Mouse (Mus musculus) hindbrain, embryonic 14.5 days (tissue): ENCODE measurements around the gene Plekhf1. TPM values are rescaled to one million over a fixed set of nuclear protein-coding genes. Genes with fewer than 3 reads are reported as not detected.
A peak's percentile ranks its signal among the peaks of the same experiment; 100 is the strongest.

Experiments
- ATAC-seq: fragments of 200-750 bp; cut with Nextera tagmentation; 2 replicates; pipeline ENCODE4 v1.8.0; 2017; ENCODE audit warnings: moderate number of reproducible peaks, mild to moderate bottlenecking, moderate TSS enrichment, moderate library complexity; ENCODE audit not compliant: low FRiP score
- DNase-seq: peaks from one replicate; pipeline ENCODE4 v3.0.0-alpha.2; 2015; ENCODE audit warnings: low spot score
- H3K27ac ChIP-seq: fragments of 300-500 bp; sonication (generic); 2 replicates; pipeline ENCODE4 v1.5.1; 2014; ENCODE audit warnings: mild to moderate bottlenecking, moderate library complexity
- H3K27me3 ChIP-seq: fragments of 300-500 bp; sonication (generic); 2 replicates; pipeline ENCODE4 v1.6.1; 2014; ENCODE audit warnings: mild to moderate bottlenecking, low read length, mixed read lengths; ENCODE audit not compliant: control insufficient read depth, insufficient read depth
- H3K36me3 ChIP-seq: fragments of 300-500 bp; sonication (generic); replicated peaks from 2 replicates; pipeline ENCODE4 v1.6.1; 2014; ENCODE audit not compliant: control insufficient read depth, insufficient read depth
- H3K4me1 ChIP-seq: fragments of 300-500 bp; sonication (generic); replicated peaks from 2 replicates; pipeline ENCODE4 v1.6.1; 2014; ENCODE audit warnings: antibody characterized with exemption, low read length, mixed read lengths; ENCODE audit not compliant: control insufficient read depth, insufficient read depth
- H3K4me2 ChIP-seq: fragments of 300-500 bp; sonication (generic); replicated peaks from 2 replicates; pipeline ENCODE4 v1.6.1; 2014; ENCODE audit warnings: mild to moderate bottlenecking, moderate library complexity
- H3K4me3 ChIP-seq: fragments of 300-500 bp; sonication (generic); replicated peaks from 2 replicates; pipeline ENCODE4 v1.5.1; 2014; ENCODE audit warnings: mild to moderate bottlenecking, low read length
- H3K9ac ChIP-seq: fragments of 300-500 bp; sonication (generic); 2 replicates; pipeline ENCODE4 v1.6.1; 2014
- H3K9me3 ChIP-seq: fragments of 300-500 bp; sonication (generic); 2 replicates; pipeline ENCODE4 v1.6.1; 2016; ENCODE audit warnings: low read length; ENCODE audit not compliant: control insufficient read depth
- WGBS: fragments of 180-500 bp; shearing (Covaris S2); extraction: QIAGEN DNeasy Blood & Tissue Kit; methylation state at CpG from one replicate; pipeline ENCODE4 v1.1.7; 2014; 5-methylcytosine and 5-hydroxymethylcytosine counted together
- polyA plus RNA-seq: library from polyadenylated mRNA; unstranded; fragments of >200 nt; fragmentation: Nextera tagmentation; extraction: Ambion mirVana; gene quantifications from 2 replicates; pipeline ENCODE4 v1.2.1, GENCODE M21; 2014

Gene Plekhf1
- polyA plus RNA-seq, 1 experiment from 2014 or later: 0.66 TPM

GRCm38 (mm10) chr7:38183709-38184417 is 44.0 kb downstream of the Plekhf1 start:
- Histone ChIP-seq H3K4me1 (peaks cover 11% of the 10 kb centered on the region), H3K36me3 (no peaks in the 10 kb centered on the region; the same call in 1 of the 2 replicates), H3K4me2 (peak overlapping the region; percentile 98), H3K27ac (peak overlapping the region; percentile 95), H3K4me3 (peak overlapping the region; percentile 64), H3K9me3 (no peaks in the 10 kb centered on the region), H3K9ac (peak overlapping the region; percentile 86), H3K27me3 (no peaks in the 10 kb centered on the region)
- peak; percentile 86 for DNase-seq
- ATAC-seq: peak; percentile 94
- WGBS: 6% methylated on average over 36 of the region's 36 CpGs

- Histone ChIP-seq H3K4me2 (peak within 1 kb of the TSS; percentile 98), H3K36me3 (no peaks in the 10 kb centered on the region), H3K4me1 (peaks cover 11% of the 10 kb centered on the region), H3K4me3 (peak within 1 kb of the TSS; percentile 64), H3K27ac (peak within 1 kb of the TSS; percentile 95), H3K9me3 (no peaks in the 10 kb centered on the region), H3K27me3 (no peaks in the 10 kb centered on the region), H3K9ac (peak within 1 kb of the TSS; percentile 86)
- ATAC-seq: peak; percentile 19; the same call in 1 of the 2 replicates
- WGBS: 3% methylated on average over 28 of the region's 28 CpGs
- no peak for DNase-seq
Measured at GRCm38 (mm10) chr7:38182962-38183687, 44.7 kb downstream of the Plekhf1 start, which contains the start of gene 1600014C10Rik. 1600014C10Rik (plus strand) TSS chr7:38183217.

GRCm38 (mm10) chr7:38182596-38182961 is 45.2 kb downstream of the Plekhf1 start:
- ATAC-seq (no peak), DNase-seq (peak; percentile 79)
- under 1% methylated on average over 11 of the region's 11 CpGs for WGBS
- H3K27ac ChIP-seq: no peak overlapping the region
- H3K4me1 ChIP-seq: peaks cover 11% of the 10 kb centered on the region
- H3K9ac ChIP-seq: no peak overlapping the region
- H3K4me2 ChIP-seq: peak overlapping the region; percentile 98
- no peaks in the 10 kb centered on the region for H3K9me3 ChIP-seq
- H3K4me3 ChIP-seq: peak overlapping the region; percentile 64; the same call in 1 of the 2 replicates
- no peaks in the 10 kb centered on the region for H3K36me3 ChIP-seq
- no peaks in the 10 kb centered on the region for H3K27me3 ChIP-seq

GRCm38 (mm10) chr7:38181366-38181765 is 46.5 kb downstream of the Plekhf1 start:
- Histone ChIP-seq H3K4me3 (no peak overlapping the region), H3K4me1 (peaks cover 11% of the 10 kb centered on the region), H3K27ac (no peak overlapping the region), H3K27me3 (no peaks in the 10 kb centered on the region), H3K9ac (no peak overlapping the region), H3K36me3 (no peaks in the 10 kb centered on the region), H3K9me3 (no peaks in the 10 kb centered on the region), H3K4me2 (no peak overlapping the region)
- 81% methylated on average over 2 of the region's 2 CpGs for WGBS
- ATAC-seq (no peak), DNase-seq (no peak)

GRCm38 (mm10) chr7:38179896-38180295 is 47.9 kb downstream of the Plekhf1 start:
- Histone ChIP-seq H3K4me2 (no peak overlapping the region), H3K4me3 (no peak overlapping the region), H3K27me3 (no peaks in the 10 kb centered on the region), H3K9ac (no peak overlapping the region), H3K27ac (no peak overlapping the region), H3K9me3 (no peaks in the 10 kb centered on the region), H3K36me3 (no peaks in the 10 kb centered on the region), H3K4me1 (peaks cover 11% of the 10 kb centered on the region)
- WGBS: 72% methylated on average over 3 of the region's 3 CpGs
- no peak for DNase-seq
- ATAC-seq: no peak

DNA sequence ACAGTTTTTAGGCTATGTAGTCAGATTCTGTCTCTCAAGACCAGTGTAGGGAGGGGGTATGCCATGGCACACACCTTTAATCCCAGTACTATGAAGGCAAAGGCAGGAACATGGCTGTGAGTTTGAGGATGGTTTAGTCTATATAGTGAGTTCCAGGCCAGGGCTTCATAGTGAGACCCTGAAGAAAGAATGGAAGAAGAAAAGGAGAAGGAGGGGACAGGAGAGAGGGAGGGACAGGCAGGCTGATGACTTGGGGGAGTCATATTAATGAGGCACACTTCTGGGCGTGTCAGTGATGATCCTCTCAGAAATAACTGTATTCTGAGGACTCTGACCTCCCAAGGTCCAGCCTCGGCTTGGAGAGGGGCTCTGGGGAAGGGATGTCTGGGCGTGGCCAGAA is 51.8 kb downstream of the Plekhf1 start:
- WGBS: 68% methylated on average over 3 of the region's 3 CpGs
- Histone ChIP-seq H3K4me1 (peaks cover 9% of the 10 kb centered on the region), H3K27ac (no peak overlapping the region), H3K4me3 (no peak overlapping the region), H3K9me3 (no peaks in the 10 kb centered on the region), H3K36me3 (no peaks in the 10 kb centered on the region), H3K4me2 (no peak overlapping the region), H3K9ac (no peak overlapping the region), H3K27me3 (no peaks in the 10 kb centered on the region)
- no peak for ATAC-seq
- DNase-seq: no peak

- H3K4me2 ChIP-seq: peak overlapping the region; percentile 57
- DNase-seq (peak; percentile 50), ATAC-seq (peak; percentile 81)
- peak overlapping the region; percentile 14 for H3K4me3 ChIP-seq
- WGBS: 7% methylated on average over 31 of the region's 31 CpGs
- no peaks in the 10 kb centered on the region for H3K9me3 ChIP-seq
- H3K27ac ChIP-seq: peak overlapping the region; percentile 75
- H3K4me1 ChIP-seq: peaks cover 9% of the 10 kb centered on the region
- no peaks in the 10 kb centered on the region for H3K36me3 ChIP-seq
- H3K9ac ChIP-seq: peak overlapping the region; percentile 66
- H3K27me3 ChIP-seq: no peaks in the 10 kb centered on the region
Measured at GRCm38 (mm10) chr7:38174321-38175148, 53.3 kb downstream of the Plekhf1 start.

GRCm38 (mm10) chr7:38173871-38174270 is 53.9 kb downstream of the Plekhf1 start:
- Histone ChIP-seq H3K27me3 (no peaks in the 10 kb centered on the region), H3K4me3 (peak overlapping the region; percentile 14), H3K36me3 (no peaks in the 10 kb centered on the region), H3K9me3 (no peaks in the 10 kb centered on the region), H3K27ac (peak overlapping the region; percentile 75), H3K4me1 (peaks cover 9% of the 10 kb centered on the region), H3K9ac (peak overlapping the region; percentile 66), H3K4me2 (peak overlapping the region; percentile 57)
- DNase-seq (peak; percentile 32), ATAC-seq (peak; percentile 40; the same call in 1 of the 2 replicates)
- 9% methylated on average over 14 of the region's 14 CpGs for WGBS

DNA sequence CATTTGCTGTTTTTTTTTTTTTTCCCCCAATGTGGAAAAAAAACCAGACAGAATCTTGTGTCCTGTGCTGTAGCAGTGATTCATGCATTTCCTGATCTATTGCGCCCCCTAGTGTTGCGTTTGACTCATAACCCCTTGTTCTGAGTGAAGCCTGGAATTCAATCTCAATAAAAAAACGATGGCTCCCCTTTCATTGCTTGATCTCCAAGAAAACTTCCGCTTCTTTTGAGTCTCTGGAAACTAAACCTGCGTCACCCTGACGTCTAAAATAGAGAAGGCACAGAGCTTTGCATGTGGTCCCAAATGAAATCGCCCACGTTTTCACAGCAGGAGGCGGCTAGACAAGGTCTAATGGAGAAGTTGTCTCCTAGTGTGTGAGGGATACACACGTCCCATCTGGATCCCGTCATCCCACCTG is 60.1 kb downstream of the Plekhf1 start:
- Histone ChIP-seq H3K4me1 (no peaks in the 10 kb centered on the region), H3K4me3 (no peak overlapping the region), H3K9me3 (no peaks in the 10 kb centered on the region), H3K27me3 (no peaks in the 10 kb centered on the region), H3K4me2 (no peak overlapping the region; the same call in 1 of the 2 replicates), H3K27ac (no peak overlapping the region), H3K36me3 (no peaks in the 10 kb centered on the region), H3K9ac (no peak overlapping the region)
- DNase-seq (peak; percentile 84), ATAC-seq (no peak)
- WGBS: 16% methylated on average over 11 of the region's 11 CpGs
